Mouse (Mus musculus) E14TG2a.4 (cell line): ENCODE results near the gene Gli2.

ENCODE experiments used
- CTCF ChIP-seq: conservative IDR thresholded peaks from 2 replicates; pipeline ENCODE4 v1.5.1; 2014; ENCODE audit warnings: low read length
- NANOG ChIP-seq: IDR thresholded peaks from 2 replicates; pipeline ENCODE4 v1.6.1; 2014; ENCODE audit warnings: borderline replicate concordance, low read length, mixed read lengths
- POU5F1 ChIP-seq: IDR thresholded peaks from 2 replicates; pipeline ENCODE4 v1.6.1; 2014; ENCODE audit warnings: low read length, borderline replicate concordance

DNA sequence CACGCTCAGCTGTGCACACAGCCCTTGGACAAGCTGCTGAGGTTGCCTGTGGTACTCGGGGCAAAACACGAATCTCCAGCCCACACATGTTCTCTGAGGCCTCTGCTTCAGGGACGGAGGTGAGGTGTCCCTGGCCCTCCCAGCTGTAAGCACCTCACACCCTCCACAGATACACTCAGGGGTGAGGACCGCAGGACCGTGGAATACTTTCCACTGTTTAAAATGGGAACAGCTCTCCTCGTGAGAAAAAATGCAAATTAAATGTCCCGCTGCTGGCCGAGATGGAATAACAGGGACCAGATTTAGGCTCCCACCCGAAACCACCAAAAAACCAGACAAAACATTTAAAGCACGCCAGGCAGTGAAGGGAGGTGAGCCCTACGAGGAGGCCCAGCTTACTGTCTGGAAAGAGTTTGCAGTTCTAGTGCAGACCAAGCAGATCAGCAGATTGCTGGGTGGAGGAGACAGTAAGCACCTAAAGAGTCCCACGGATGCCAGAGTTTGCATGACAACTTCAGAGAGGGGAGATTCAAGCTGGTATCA lies 19.2 kb downstream of the Gli2 start:
- TF ChIP-seq CTCF (no peak), NANOG (no peak), POU5F1 (no peak)
